Mouse (Mus musculus) heart, embryonic 13.5 days (tissue): Measurements from ENCODE around the gene Gm5108. TPM values are rescaled to one million over a fixed set of nuclear protein-coding genes. Genes with fewer than 3 reads are reported as not detected.

Experiments
- ATAC-seq: fragments of 200-750 bp; cut with Nextera tagmentation; 2 replicates; pipeline ENCODE4 v1.8.0; 2017; ENCODE audit warnings: moderate TSS enrichment; ENCODE audit not compliant: insufficient number of reproducible peaks, low FRiP score, low TSS enrichment; ENCODE audit errors: extremely low read depth
- H3K27ac ChIP-seq: fragments of 300-500 bp; sonication (generic); replicated peaks from 2 replicates; pipeline ENCODE4 v1.5.1; 2015; ENCODE audit warnings: moderate library complexity, mild to moderate bottlenecking, inconsistent platforms
- H3K27me3 ChIP-seq: fragments of 300-500 bp; sonication (generic); replicated peaks from 2 replicates; pipeline ENCODE4 v1.6.1; 2015; ENCODE audit warnings: mild to moderate bottlenecking, inconsistent platforms
- H3K36me3 ChIP-seq: fragments of 300-500 bp; sonication (generic); 2 replicates; pipeline ENCODE4 v1.6.1; 2015; ENCODE audit warnings: mild to moderate bottlenecking, inconsistent platforms
- H3K4me1 ChIP-seq: fragments of 300-500 bp; sonication (generic); 2 replicates; pipeline ENCODE4 v1.6.1; 2015; ENCODE audit warnings: inconsistent platforms
- H3K4me2 ChIP-seq: fragments of 300-500 bp; sonication (generic); 2 replicates; pipeline ENCODE4 v1.6.1; 2015; ENCODE audit warnings: inconsistent platforms, mild to moderate bottlenecking, moderate library complexity
- H3K4me3 ChIP-seq: fragments of 300-500 bp; sonication (generic); 2 replicates; pipeline ENCODE4 v1.5.1; 2015; ENCODE audit warnings: moderate library complexity, mild to moderate bottlenecking, inconsistent platforms
- H3K9ac ChIP-seq: fragments of 300-500 bp; sonication (generic); 2 replicates; pipeline ENCODE4 v1.6.1; 2015; ENCODE audit warnings: inconsistent platforms, mild to moderate bottlenecking, moderate library complexity
- H3K9me3 ChIP-seq: fragments of 300-500 bp; sonication (generic); 2 replicates; pipeline ENCODE4 v1.6.1; 2016; ENCODE audit warnings: inconsistent platforms
- WGBS: fragments of 180-500 bp; shearing (Covaris S2); methylation state at CpG from one replicate; pipeline ENCODE4 v1.1.7; 2015; ENCODE audit warnings: mixed read lengths; 5-methylcytosine and 5-hydroxymethylcytosine counted together
- polyA plus RNA-seq: library from polyadenylated mRNA; unstranded; fragments of >200 nt; fragmentation: Nextera tagmentation; extraction: Ambion mirVana; gene quantifications from 2 replicates; pipeline ENCODE4 v1.2.1, GENCODE M21; 2015

Gm5108 gene
- polyA plus RNA-seq, 1 experiment from 2014 or later = not detected

- no peak overlapping the region for H3K4me2 ChIP-seq
- H3K4me3 ChIP-seq = no peak overlapping the region
- ATAC-seq = no peak
- H3K9me3 ChIP-seq = no peaks in the 10 kb centered on the region
- H3K9ac ChIP-seq = no peak overlapping the region
- WGBS = 68% methylated on average over 7 of the region's 7 CpGs
- no peaks in the 10 kb centered on the region for H3K4me1 ChIP-seq
- no peaks in the 10 kb centered on the region for H3K27me3 ChIP-seq
- H3K36me3 ChIP-seq = no peaks in the 10 kb centered on the region
- no peak overlapping the region for H3K27ac ChIP-seq
Measured at GRCm38 (mm10) chr5:67961708-67962629, 20.5 kb downstream of the Gm5108 start.

DNA sequence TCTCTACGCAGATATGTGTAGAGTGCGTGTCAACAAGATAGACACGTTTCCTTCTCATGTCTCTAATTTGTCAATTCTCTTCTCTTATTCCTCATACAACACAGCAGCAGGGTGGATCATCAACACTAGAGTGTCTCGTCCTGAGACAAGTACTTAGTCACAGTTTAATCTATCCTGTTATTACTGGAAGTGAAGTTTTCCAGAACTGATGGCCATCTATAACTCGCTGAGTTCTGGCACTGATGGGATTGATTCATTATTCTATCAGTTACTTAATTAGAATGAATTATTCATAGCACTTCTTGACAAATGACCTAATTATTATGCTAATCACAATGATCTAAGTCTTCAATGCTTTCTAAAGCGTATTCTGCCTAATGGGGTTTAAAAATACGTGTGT lies 28.1 kb downstream of the Gm5108 start:
- H3K4me3 ChIP-seq = no peak overlapping the region
- H3K9ac ChIP-seq = no peak overlapping the region
- no peaks in the 10 kb centered on the region for H3K27me3 ChIP-seq
- H3K9me3 ChIP-seq = no peaks in the 10 kb centered on the region
- no peaks in the 10 kb centered on the region for H3K36me3 ChIP-seq
- H3K4me2 ChIP-seq = no peak overlapping the region
- no peak overlapping the region for H3K27ac ChIP-seq
- no peaks in the 10 kb centered on the region for H3K4me1 ChIP-seq
- no peak for ATAC-seq
- 69% methylated on average over 7 of the region's 7 CpGs for WGBS

GRCm38 (mm10) chr5:67981946-67982526 lies 40.6 kb downstream of the Gm5108 start:
- no peak for ATAC-seq
- no peaks in the 10 kb centered on the region for H3K27me3 ChIP-seq
- 56% methylated on average over 3 of the region's 3 CpGs for WGBS

GRCm38 (mm10) chr5:67990426-67990825 lies 49.0 kb downstream of the Gm5108 start:
- H3K9ac ChIP-seq = no peak overlapping the region
- no peak overlapping the region for H3K27ac ChIP-seq
- H3K27me3 ChIP-seq = no peaks in the 10 kb centered on the region
- H3K4me2 ChIP-seq = no peak overlapping the region
- H3K4me3 ChIP-seq = no peak overlapping the region
- H3K4me1 ChIP-seq = no peaks in the 10 kb centered on the region
- H3K36me3 ChIP-seq = no peaks in the 10 kb centered on the region
- ATAC-seq = no peak
- H3K9me3 ChIP-seq = no peaks in the 10 kb centered on the region

More at GRCm38 (mm10) chr5:67981946-67982526, 40.6 kb downstream of the Gm5108 start:
- Histone ChIP-seq H3K4me3 (no peak overlapping the region), H3K36me3 (no peaks in the 10 kb centered on the region), H3K27ac (no peak overlapping the region), H3K9ac (no peak overlapping the region), H3K9me3 (no peaks in the 10 kb centered on the region), H3K4me2 (no peak overlapping the region), H3K4me1 (no peaks in the 10 kb centered on the region)

DNA sequence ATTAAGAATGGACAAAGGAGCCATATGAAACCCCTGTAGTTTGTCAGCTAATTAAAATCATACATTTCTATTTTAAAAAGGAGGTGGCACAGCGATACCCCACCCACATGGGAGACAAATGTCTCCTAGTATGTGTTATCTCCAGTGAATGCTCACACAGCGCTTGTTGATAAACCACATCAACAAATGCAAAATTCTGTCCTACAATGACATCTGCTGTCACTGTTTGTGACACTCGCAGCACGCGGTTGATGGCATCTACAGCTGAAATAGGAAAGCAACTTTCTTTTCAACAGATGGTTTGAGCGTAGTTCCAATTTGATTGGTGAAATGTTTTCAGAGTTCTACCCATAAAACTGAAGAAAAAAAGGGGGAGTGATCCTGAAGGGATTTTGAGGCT lies 61.1 kb downstream of the Gm5108 start:
- no peak for ATAC-seq
- no peaks in the 10 kb centered on the region for H3K36me3 ChIP-seq
- no peaks in the 10 kb centered on the region for H3K9me3 ChIP-seq
- no peaks in the 10 kb centered on the region for H3K27me3 ChIP-seq
- no peak overlapping the region for H3K9ac ChIP-seq
- no peak overlapping the region for H3K4me3 ChIP-seq
- WGBS = 80% methylated on average over 6 of the region's 6 CpGs
- H3K4me2 ChIP-seq = no peak overlapping the region
- no peaks in the 10 kb centered on the region for H3K4me1 ChIP-seq
- H3K27ac ChIP-seq = no peak overlapping the region

GRCm38 (mm10) chr5:68003904-68004303 lies 62.4 kb downstream of the Gm5108 start:
- H3K27me3 ChIP-seq = no peaks in the 10 kb centered on the region
- no peaks in the 10 kb centered on the region for H3K36me3 ChIP-seq
- H3K4me2 ChIP-seq = no peak overlapping the region
- no peak overlapping the region for H3K9ac ChIP-seq
- ATAC-seq = no peak
- 58% methylated on average over 2 of the region's 2 CpGs for WGBS
- H3K4me1 ChIP-seq = no peaks in the 10 kb centered on the region
- no peaks in the 10 kb centered on the region for H3K9me3 ChIP-seq
- no peak overlapping the region for H3K27ac ChIP-seq
- H3K4me3 ChIP-seq = no peak overlapping the region

- H3K36me3 ChIP-seq = no peaks in the 10 kb centered on the region
- H3K4me1 ChIP-seq = no peaks in the 10 kb centered on the region
- ATAC-seq = no peak
- H3K9ac ChIP-seq = no peak overlapping the region
- no peak overlapping the region for H3K27ac ChIP-seq
- H3K4me2 ChIP-seq = no peak overlapping the region
- H3K4me3 ChIP-seq = no peak overlapping the region
- H3K27me3 ChIP-seq = no peaks in the 10 kb centered on the region
- H3K9me3 ChIP-seq = no peaks in the 10 kb centered on the region
- WGBS = 74% methylated on average over 2 of the region's 2 CpGs
Measured at GRCm38 (mm10) chr5:68004419-68004818, 63.0 kb downstream of the Gm5108 start.

- Histone ChIP-seq H3K27ac (no peak overlapping the region), H3K4me3 (no peak overlapping the region), H3K9me3 (no peaks in the 10 kb centered on the region), H3K36me3 (no peaks in the 10 kb centered on the region), H3K4me1 (peaks cover 17% of the 10 kb centered on the region), H3K27me3 (no peaks in the 10 kb centered on the region), H3K4me2 (no peak overlapping the region), H3K9ac (no peak overlapping the region)
- no peak for ATAC-seq
- WGBS = 70% methylated on average over 4 of the region's 4 CpGs
Measured at GRCm38 (mm10) chr5:68007074-68007473, 65.6 kb downstream of the Gm5108 start.

GRCm38 (mm10) chr5:68011569-68011968 lies 70.1 kb downstream of the Gm5108 start:
- Histone ChIP-seq H3K27ac (peak overlapping the region; percentile 58; the same call in 1 of the 2 replicates), H3K4me1 (peaks cover 22% of the 10 kb centered on the region), H3K9ac (no peak overlapping the region), H3K36me3 (no peaks in the 10 kb centered on the region), H3K27me3 (peaks cover 9% of the 10 kb centered on the region), H3K9me3 (no peaks in the 10 kb centered on the region), H3K4me3 (no peak overlapping the region), H3K4me2 (peak overlapping the region; percentile 11; the same call in 1 of the 2 replicates)
- 22% methylated on average over 3 of the region's 3 CpGs for whole genome bisulfite sequencing
- no peak for ATAC-seq

- no peak overlapping the region for H3K4me2 ChIP-seq
- no peak overlapping the region for H3K9ac ChIP-seq
- no peak overlapping the region for H3K27ac ChIP-seq
- 11% methylated on average over 4 of the region's 4 CpGs for WGBS
- H3K36me3 ChIP-seq = no peaks in the 10 kb centered on the region
- no peak for ATAC-seq
- H3K27me3 ChIP-seq = peaks cover 9% of the 10 kb centered on the region
- H3K9me3 ChIP-seq = no peaks in the 10 kb centered on the region
- H3K4me1 ChIP-seq = peaks cover 22% of the 10 kb centered on the region
- H3K4me3 ChIP-seq = no peak overlapping the region
Measured at GRCm38 (mm10) chr5:68012618-68013017, 71.1 kb downstream of the Gm5108 start.

DNA sequence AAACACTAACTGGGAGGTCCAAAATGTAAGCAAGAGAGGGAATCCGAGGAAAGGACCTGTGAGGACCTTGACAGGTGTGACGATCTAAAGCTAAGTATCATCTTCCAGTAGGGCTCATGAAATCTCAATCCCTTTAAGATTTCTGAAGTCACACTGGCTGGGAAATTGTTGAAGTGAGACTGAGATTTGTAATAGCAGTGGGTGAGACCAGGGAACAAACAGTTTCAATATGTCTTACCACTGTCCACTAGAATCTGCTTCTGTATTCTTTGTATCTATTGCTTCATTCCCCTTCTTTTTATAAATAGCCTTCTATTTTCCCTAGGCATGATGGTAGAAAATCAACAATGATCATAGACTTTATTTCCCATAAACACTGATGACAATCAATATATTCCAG lies 79.4 kb downstream of the Gm5108 start:
- Histone ChIP-seq H3K9ac (no peak overlapping the region), H3K27ac (no peak overlapping the region), H3K4me2 (no peak overlapping the region), H3K4me3 (no peak overlapping the region), H3K4me1 (no peaks in the 10 kb centered on the region), H3K9me3 (no peaks in the 10 kb centered on the region), H3K27me3 (no peaks in the 10 kb centered on the region), H3K36me3 (no peaks in the 10 kb centered on the region)
- no peak for ATAC-seq
- 72% methylated on average over 2 of the region's 2 CpGs for WGBS
